Mouse (Mus musculus) spleen, embryonic (tissue): ENCODE data around the gene Scn5a.

Source experiments
- CTCF ChIA-PET: fragments of 350-600 bp; sonication (Branson Sonifier 250); formaldehyde crosslinking; loops from one replicate; lab custom pipeline; 2022; lab: Charles Lee

Gene Scn5a

GRCm38 (mm10) chr9:119465056-119465455 lies 113.8 kb downstream of the Scn5a start:
- CTCF ChIA-PET: no interaction called here

DNA sequence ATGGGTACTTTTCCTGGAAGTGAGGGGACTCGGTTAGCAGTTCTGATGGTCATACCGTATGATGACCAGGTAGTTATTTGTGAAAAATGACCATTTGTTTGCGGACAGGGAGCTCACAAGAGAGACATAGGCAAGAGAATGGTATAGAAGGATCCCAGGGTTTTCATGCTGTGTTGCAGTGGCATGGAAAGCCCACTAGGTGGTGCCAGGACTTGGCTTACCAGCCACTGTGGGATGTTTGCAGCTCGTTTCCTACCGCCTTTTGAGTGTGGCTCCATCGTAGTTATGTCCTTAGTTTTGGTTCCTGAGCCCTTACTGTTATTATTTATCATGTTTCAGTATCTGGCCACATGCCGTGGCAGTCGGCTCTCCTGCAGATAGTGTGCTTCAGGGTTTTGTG lies 118.4 kb downstream of the Scn5a start:
- CTCF ChIA-PET: no interaction called here

DNA sequence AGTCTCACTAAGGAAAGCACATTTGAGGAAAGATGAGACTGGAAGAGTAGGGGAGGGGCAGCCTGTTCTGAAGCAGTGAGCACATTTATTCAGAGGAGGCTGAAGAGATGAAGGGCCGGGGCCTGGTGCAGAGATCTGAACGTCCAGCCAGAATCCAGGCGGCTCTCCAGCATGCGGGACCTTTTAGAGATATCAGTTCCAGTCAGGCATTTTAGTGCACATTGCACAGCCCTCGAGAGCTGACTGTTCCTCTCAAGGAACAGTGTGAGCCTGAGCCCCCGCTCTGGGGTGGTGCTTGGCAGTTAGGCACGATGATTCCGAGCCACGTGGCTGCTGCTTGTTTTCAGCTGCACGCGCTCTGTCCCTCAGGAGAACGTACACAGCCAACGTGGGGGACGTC lies 121.7 kb downstream of the Scn5a start:
- CTCF ChIA-PET: no interaction called here

- CTCF ChIA-PET: no interaction called here
Observed at GRCm38 (mm10) chr9:119455967-119456366, 122.8 kb downstream of the Scn5a start.

DNA sequence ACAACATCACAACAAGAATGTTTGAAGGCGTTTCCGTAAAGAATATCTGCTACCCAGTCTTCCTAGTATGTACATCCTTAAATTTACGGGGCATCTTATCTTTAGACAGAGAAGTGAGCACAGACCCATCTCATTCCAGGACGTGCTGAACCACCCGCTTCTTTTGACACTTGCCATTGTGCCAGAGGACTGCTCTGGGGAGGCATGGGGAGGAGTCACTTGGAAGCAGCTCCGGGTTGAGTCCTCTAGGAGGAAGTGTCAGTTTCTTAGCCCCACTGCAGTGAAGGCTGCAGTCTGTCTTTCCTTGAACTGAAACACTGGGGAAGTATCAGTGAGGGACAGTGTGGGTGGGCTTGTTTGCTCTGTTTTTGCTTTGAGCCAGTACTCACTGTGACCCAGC lies 133.1 kb downstream of the Scn5a start:
- CTCF ChIA-PET: no interaction called here

DNA sequence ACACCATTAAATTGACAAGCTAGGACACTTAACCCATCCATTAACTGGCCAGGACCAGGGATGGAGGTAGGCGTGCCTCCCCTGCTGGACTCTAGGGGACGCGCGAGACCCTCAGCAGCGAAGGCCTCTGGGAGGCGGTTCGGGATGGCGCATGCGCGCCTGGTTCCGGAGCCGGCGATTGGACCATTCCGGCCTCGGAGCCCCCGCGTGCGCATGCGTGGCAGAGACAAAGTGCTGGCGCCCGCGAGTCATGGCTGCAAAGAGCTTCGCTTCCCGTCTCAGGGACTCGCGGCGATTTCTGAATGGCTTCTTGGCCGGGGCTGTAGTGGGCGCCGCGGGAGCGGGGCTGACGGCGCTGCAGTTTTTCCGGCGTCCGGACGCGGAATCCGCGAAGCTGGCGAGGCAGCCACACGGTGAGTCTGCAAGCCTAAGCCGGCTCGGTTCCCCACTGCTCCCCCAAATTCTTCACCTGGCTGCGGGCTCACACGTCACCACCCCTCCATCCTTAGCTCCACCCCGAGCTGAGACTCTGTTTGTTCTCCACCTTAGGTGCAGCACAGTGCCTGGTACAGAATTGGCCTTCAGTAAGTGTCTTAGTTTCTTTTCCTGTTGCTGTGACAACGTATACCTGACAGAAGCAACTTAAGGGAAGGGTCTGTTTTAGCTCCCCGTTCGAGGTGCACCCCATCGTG lies 133.9 kb downstream of the Scn5a start, which contains the start of gene Exog:
Exog (plus strand) TSS at position 206 of the 692 bp plus-strand sequence.
- CTCF ChIA-PET: no interaction called here

DNA sequence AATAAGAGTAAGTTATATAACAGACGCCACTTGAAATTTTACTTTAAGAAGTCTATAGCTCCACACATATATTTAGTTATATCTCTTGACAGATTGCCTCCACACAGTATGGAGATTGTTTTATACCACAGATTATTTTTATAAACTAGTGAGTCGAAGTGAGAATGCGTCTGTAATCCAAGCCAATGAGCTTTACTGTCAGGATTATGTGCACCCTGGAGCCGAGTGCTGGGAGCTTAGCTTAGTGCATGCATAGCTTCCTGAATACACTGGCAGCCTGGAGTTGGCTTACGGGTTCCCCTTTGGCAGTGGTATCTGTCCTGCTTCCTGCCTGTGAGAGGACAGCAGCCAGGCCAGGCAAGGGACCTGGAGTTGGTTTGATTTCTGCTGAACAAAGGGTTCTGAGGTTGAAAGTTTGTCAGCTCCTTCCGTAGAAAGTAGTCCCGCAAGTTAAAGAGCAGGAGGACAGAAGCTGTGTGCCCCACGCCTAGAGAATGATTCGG lies 140.3 kb downstream of the Scn5a start:
- CTCF ChIA-PET: no interaction called here

DNA sequence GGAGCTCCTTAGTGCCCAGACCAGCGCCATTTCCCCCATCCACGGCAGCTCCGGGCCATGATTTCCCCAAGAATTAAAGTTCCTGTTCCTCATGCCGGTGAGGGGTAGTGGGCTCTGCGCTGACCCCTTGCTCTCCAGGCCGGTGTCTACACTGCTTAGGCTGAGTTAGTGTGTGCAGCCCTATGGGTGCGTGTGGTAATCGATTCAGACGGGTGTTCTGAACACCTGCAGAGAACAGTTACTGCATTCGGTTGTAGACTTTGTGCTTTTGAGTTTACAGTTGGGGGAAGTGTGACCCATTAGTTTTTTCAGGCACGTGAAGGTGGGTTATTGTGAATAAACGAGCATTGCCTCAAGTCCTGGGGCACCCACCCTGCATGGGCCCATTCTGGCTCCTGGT lies 140.8 kb downstream of the Scn5a start:
- CTCF ChIA-PET: no interaction called here

DNA sequence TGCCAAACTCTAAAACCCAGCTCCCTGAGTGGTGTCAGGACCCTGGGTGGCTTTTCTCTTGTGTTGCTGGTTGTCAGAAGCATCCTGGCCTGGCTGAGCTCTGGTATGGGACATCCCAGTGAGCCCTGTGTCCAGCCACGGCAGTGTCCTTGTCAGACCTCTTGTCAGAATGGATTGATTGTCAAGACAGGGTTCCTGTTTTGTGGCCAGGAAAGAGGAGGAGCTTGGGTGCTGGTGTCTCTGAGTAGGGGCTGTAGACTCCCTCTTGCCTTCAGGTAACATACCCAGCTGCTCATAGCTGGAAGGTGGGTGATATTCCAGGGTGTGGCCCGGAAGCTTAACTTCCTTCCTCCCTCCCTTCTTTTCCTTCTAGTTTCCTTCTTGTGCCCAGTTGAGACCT lies 143.0 kb downstream of the Scn5a start:
- CTCF ChIA-PET: no interaction called here
